Mouse (Mus musculus) testis, adult 2 months (tissue): Measurements from ENCODE around the gene Itfg2. TPM values are rescaled to one million over a fixed set of nuclear protein-coding genes. Genes with fewer than 3 reads are reported as not detected.

Experiments used
- H3K27ac ChIP-seq: fragments of 200-500 bp; 2 replicates; pipeline ENCODE4 v1.5.1; 2012; ENCODE audit warnings: low read depth, low read length; ENCODE audit not compliant: control insufficient read depth, insufficient read depth
- H3K27me3 ChIP-seq: fragments of 200-500 bp; 2 replicates; pipeline ENCODE4 v1.6.1; 2012; ENCODE audit warnings: mild to moderate bottlenecking, low read length, moderate library complexity; ENCODE audit not compliant: control insufficient read depth, insufficient read depth
- H3K36me3 ChIP-seq: fragments of 200-500 bp; 2 replicates; pipeline ENCODE4 v1.6.1; 2012; ENCODE audit warnings: mild to moderate bottlenecking, low read length; ENCODE audit not compliant: control insufficient read depth, insufficient read depth
- H3K4me1 ChIP-seq: fragments of 200-500 bp; 2 replicates; pipeline ENCODE4 v1.6.1; 2012; ENCODE audit warnings: low read length; ENCODE audit not compliant: control insufficient read depth, insufficient read depth
- H3K4me3 ChIP-seq: fragments of 200-500 bp; 2 replicates; pipeline ENCODE4 v1.5.1; 2012; ENCODE audit warnings: low read depth, mild to moderate bottlenecking, low read length, moderate library complexity, mixed read lengths; ENCODE audit not compliant: control insufficient read depth
- CTCF ChIP-seq: fragments of 200-500 bp; IDR thresholded peaks from 2 replicates; pipeline ENCODE4 v1.5.1; 2012; ENCODE audit warnings: low read depth, mild to moderate bottlenecking, inconsistent platforms, low read length, moderate library complexity; ENCODE audit not compliant: control insufficient read depth, insufficient read depth, insufficient replicate concordance
- POLR2A ChIP-seq: fragments of 200-500 bp; IDR thresholded peaks from 2 replicates; pipeline ENCODE4 v1.6.1; 2012; ENCODE audit warnings: low read depth, mild to moderate bottlenecking, inconsistent platforms, low read length, moderate library complexity; ENCODE audit not compliant: control insufficient read depth
- polyA plus RNA-seq: library from polyadenylated mRNA; depleted of rRNA; stranded (reverse); fragments of >200 nt; gene quantifications from 2 replicates; pipeline ENCODE4 v1.2.3, GENCODE M21; 2012

Itfg2 gene
- polyA plus RNA-seq, 1 experiment: 13.8 TPM

- TF ChIP-seq CTCF (no peak), POLR2A (no peak)
These were observed 8.8 kb upstream of the Itfg2 start for GRCm38 (mm10) chr6:128433566-128433965.

GRCm38 (mm10) chr6:128432356-128432915 lies 7.7 kb upstream of the Itfg2 start:
- H3K4me3 ChIP-seq: no peak overlapping the region
- peaks cover 2% of the 10 kb centered on the region; the same call in 1 of the 2 replicates for H3K4me1 ChIP-seq
- TF ChIP-seq POLR2A: no peak
- TF ChIP-seq CTCF: no peak
- H3K36me3 ChIP-seq: peaks cover 3% of the 10 kb centered on the region
- H3K27me3 ChIP-seq: no peaks in the 10 kb centered on the region
- H3K27ac ChIP-seq: no peak overlapping the region

More at GRCm38 (mm10) chr6:128433566-128433965, 8.8 kb upstream of the Itfg2 start:
- Histone ChIP-seq H3K27me3 (no peaks in the 10 kb centered on the region), H3K4me3 (no peak overlapping the region), H3K36me3 (peaks cover 3% of the 10 kb centered on the region), H3K27ac (no peak overlapping the region), H3K4me1 (peaks cover 3% of the 10 kb centered on the region; the same call in 1 of the 2 replicates)

- no peak overlapping the region for H3K4me3 ChIP-seq
- H3K27me3 ChIP-seq: no peaks in the 10 kb centered on the region
- peaks cover 2% of the 10 kb centered on the region for H3K4me1 ChIP-seq
- TF ChIP-seq CTCF: no peak
- TF ChIP-seq POLR2A: no peak
- no peak overlapping the region for H3K27ac ChIP-seq
- H3K36me3 ChIP-seq: peaks cover 3% of the 10 kb centered on the region
These were observed 5.1 kb upstream of the Itfg2 start for GRCm38 (mm10) chr6:128429826-128430225.

- TF ChIP-seq CTCF (no peak), POLR2A (no peak)
- H3K27me3 ChIP-seq: no peaks in the 10 kb centered on the region
- H3K27ac ChIP-seq: no peak overlapping the region
- peaks cover 3% of the 10 kb centered on the region for H3K36me3 ChIP-seq
- H3K4me3 ChIP-seq: no peak overlapping the region
- peaks cover 2% of the 10 kb centered on the region for H3K4me1 ChIP-seq
These were observed 4.6 kb upstream of the Itfg2 start for GRCm38 (mm10) chr6:128429300-128429699.

GRCm38 (mm10) chr6:128427571-128427970 lies 2.8 kb upstream of the Itfg2 start:
- Histone ChIP-seq H3K4me3 (no peak overlapping the region), H3K36me3 (no peaks in the 10 kb centered on the region; the same call in 1 of the 2 replicates), H3K27me3 (no peaks in the 10 kb centered on the region), H3K4me1 (peaks cover 4% of the 10 kb centered on the region), H3K27ac (no peak overlapping the region)
- TF ChIP-seq CTCF (no peak), POLR2A (no peak)

GRCm38 (mm10) chr6:128425046-128425445 lies 315 bp upstream of the Itfg2 start:
- TF ChIP-seq POLR2A (no peak), CTCF (no peak)
- peak overlapping the region; percentile 92 for H3K4me3 ChIP-seq
- H3K36me3 ChIP-seq: no peaks in the 10 kb centered on the region
- H3K27ac ChIP-seq: peak overlapping the region; percentile 97
- H3K27me3 ChIP-seq: no peaks in the 10 kb centered on the region
- H3K4me1 ChIP-seq: peaks cover 6% of the 10 kb centered on the region

- H3K4me3 ChIP-seq: peak overlapping the region; percentile 92; the same call in 1 of the 2 replicates
- no peaks in the 10 kb centered on the region for H3K27me3 ChIP-seq
- peaks cover 6% of the 10 kb centered on the region for H3K4me1 ChIP-seq
- no peak overlapping the region; the same call in 1 of the 2 replicates for H3K27ac ChIP-seq
- TF ChIP-seq CTCF (no peak), POLR2A (no peak)
- no peaks in the 10 kb centered on the region for H3K36me3 ChIP-seq
These were observed 1.0 kb downstream of the Itfg2 start for GRCm38 (mm10) chr6:128423496-128424268.
